Mouse (Mus musculus): ENCODE measurements around the gene Scmh1.

DNA sequence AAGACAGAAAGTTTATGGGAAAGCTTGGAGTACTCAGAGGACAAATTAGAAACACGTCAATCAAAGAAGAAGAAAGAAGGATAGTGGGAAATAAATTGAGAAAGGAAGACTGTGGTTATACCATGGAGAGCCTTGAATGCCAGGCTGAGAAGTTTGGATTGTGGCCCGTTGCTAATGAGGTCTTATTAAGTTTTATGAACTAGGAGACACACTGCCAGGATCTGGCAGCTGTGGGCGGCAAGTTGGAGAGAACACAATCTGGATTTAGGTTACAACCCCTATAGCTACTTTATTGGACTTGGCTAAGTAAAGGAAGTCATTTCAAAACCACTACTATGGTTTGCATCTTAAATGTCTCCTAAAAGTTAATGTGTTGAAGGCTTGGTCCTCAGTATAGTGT is 4.8 kb upstream of the Scmh1 start:
- no peak for TF ChIP-seq GATA1 (IDR thresholded peaks at IDR 0.05; ENCODE audit: borderline replicate concordance, low read length)
- TF ChIP-seq FLI1 (IDR thresholded peaks at IDR 0.05; ENCODE audit: low read length) = no peak

Data from megakaryocyte, embryonic 14.5 days (primary cell).